Mouse (Mus musculus): Measurements from ENCODE around the gene Cenpv. TPM values are rescaled to one million over a fixed set of nuclear protein-coding genes. Genes with fewer than 3 reads are reported as not detected.

The Cenpv gene
- polyA plus RNA-seq, 1 experiment from 2014 or later: 53.8 TPM

DNA sequence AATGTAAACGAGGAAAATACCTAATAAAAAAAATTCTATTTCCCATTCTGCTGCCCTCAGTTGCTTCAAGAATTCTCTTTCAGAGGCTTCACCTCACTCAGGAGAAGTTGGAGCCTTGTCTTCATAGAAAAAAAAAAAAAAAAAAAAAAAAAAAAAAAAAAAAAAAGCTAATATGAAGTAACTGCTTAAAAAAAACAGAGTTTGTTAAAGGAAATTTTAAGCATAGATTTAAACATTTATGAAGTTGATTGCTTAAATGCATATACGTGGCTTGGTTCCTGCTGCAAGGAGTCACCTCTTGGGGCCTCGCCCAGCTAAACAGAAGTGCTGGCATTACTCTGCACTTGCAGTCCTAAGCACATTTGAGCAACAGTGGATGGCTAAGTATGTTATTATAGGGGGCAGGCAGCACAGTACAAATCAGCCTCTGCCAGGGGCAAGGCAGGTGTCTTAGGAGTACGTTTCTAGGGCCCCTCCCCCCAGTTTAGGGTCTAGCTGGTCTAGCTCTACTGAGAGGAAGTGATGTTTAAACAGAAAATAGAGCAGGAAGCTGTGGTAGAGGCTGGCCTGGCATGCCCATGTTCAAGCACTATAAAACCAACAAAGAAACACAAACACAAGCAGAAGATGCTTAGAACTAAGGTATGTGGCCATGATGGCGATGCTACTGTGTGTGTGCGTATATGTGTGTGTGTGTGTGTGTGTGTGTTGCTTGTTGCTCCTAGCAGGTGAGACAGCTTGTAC is 35.1 kb upstream of the Cenpv start, which contains the start of gene Trpv2:
TSS of gene Trpv2 (plus strand) at position 528 of the 744 bp plus-strand sequence.
- no peaks in the 10 kb centered on the region for H3K36me3 ChIP-seq (ENCODE audit: control insufficient read depth, insufficient read depth, low read length)
- ATAC-seq (ENCODE audit: insufficient number of reproducible peaks, low FRiP score, low TSS enrichment, low read depth) (no peak), DNase-seq (ENCODE audit: low spot score) (no peak)
- H3K27ac ChIP-seq (replicated peaks; ENCODE audit: low read depth, low read length): no peak within 1 kb of the TSS
- H3K9me3 ChIP-seq (ENCODE audit: control insufficient read depth, low read length): no peaks in the 10 kb centered on the region
- peak within 1 kb of the TSS; percentile 94 for H3K4me2 ChIP-seq (ENCODE audit: low read depth, severe bottlenecking)
- H3K4me3 ChIP-seq (ENCODE audit: low read depth, low read length): peak within 1 kb of the TSS; percentile 42; the same call in 1 of the 2 replicates
- no peak within 1 kb of the TSS for H3K9ac ChIP-seq (ENCODE audit: low read length)
- WGBS: 76% methylated on average over 6 of the region's 6 CpGs
- 0 out of 2 replicates have a peak, but pooled peaks cover 4% of the 10 kb centered on the region for H3K27me3 ChIP-seq (ENCODE audit: control insufficient read depth, insufficient read depth, low read length)
- H3K4me1 ChIP-seq (ENCODE audit: control insufficient read depth, insufficient read depth, low read length): no peaks in the 10 kb centered on the region

GRCm38 (mm10) chr11:62568300-62568699 is 29.2 kb upstream of the Cenpv start:
- 75% methylated on average over 3 of the region's 3 CpGs for WGBS
- no peak for DNase-seq (ENCODE audit: low spot score)
- no peak overlapping the region for H3K9ac ChIP-seq (ENCODE audit: low read length)

DNA sequence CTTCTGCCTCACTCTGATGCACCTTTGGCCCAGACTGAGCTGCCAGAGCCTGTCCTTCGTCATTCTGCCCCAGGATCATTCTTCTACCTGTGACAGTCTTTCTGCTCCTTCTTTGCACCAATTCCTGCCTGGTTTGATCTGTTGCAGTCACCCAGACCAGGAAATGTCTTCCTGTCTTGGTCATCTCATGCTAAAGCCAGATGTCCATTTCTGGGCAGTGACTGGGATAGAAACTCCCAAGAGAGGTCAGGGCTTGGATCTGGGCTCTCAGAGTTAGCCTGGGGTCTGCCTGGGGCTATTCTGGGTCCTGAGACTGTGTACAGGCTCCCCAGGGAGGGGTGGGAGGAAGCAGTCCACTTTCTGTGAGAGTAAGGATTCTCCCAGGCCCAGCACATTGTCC is 27.1 kb upstream of the Cenpv start:
- Histone ChIP-seq H3K4me1 (ENCODE audit: control insufficient read depth, insufficient read depth, low read length) (no peaks in the 10 kb centered on the region), H3K27ac (replicated peaks; ENCODE audit: low read depth, low read length) (no peak overlapping the region), H3K4me3 (ENCODE audit: low read depth, low read length) (no peak overlapping the region), H3K4me2 (ENCODE audit: low read depth, severe bottlenecking) (no peak overlapping the region), H3K9ac (ENCODE audit: low read length) (no peak overlapping the region), H3K36me3 (ENCODE audit: control insufficient read depth, insufficient read depth, low read length) (no peaks in the 10 kb centered on the region), H3K27me3 (ENCODE audit: control insufficient read depth, insufficient read depth, low read length) (no peaks in the 10 kb centered on the region), H3K9me3 (ENCODE audit: control insufficient read depth, low read length) (no peaks in the 10 kb centered on the region)
- ATAC-seq (ENCODE audit: insufficient number of reproducible peaks, low FRiP score, low TSS enrichment, low read depth) (no peak), DNase-seq (ENCODE audit: low spot score) (no peak)
- WGBS: 70% methylated on average over 1 of the region's 1 CpGs

More at GRCm38 (mm10) chr11:62568300-62568699, 29.2 kb upstream of the Cenpv start:
- Histone ChIP-seq H3K27me3 (ENCODE audit: control insufficient read depth, insufficient read depth, low read length) (no peaks in the 10 kb centered on the region), H3K27ac (replicated peaks; ENCODE audit: low read depth, low read length) (no peak overlapping the region), H3K4me1 (ENCODE audit: control insufficient read depth, insufficient read depth, low read length) (no peaks in the 10 kb centered on the region), H3K4me3 (ENCODE audit: low read depth, low read length) (no peak overlapping the region), H3K36me3 (ENCODE audit: control insufficient read depth, insufficient read depth, low read length) (no peaks in the 10 kb centered on the region), H3K4me2 (ENCODE audit: low read depth, severe bottlenecking) (no peak overlapping the region), H3K9me3 (ENCODE audit: control insufficient read depth, low read length) (no peaks in the 10 kb centered on the region)
- no peak for ATAC-seq (ENCODE audit: insufficient number of reproducible peaks, low FRiP score, low TSS enrichment, low read depth)

DNA sequence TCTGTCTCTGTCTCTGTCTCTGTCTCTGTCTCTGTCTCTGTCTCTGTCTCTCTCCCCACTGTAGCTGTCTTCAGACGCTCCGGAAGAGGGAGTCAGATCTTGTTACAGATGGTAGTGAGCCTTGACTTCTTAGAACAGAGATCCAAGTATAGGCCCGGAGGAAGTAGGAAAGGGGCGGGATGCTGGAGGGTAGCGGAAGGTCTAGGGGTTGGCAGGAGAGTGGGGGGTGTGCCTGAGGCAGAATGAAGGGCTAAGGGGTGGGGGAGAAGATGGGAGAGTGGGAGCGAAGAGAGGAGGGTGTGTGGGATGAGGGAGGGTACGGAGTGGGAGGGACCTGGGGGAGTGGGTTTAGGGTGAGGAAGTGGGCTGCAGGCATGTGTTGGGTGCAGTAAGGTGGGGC is 26.7 kb upstream of the Cenpv start:
- no peak overlapping the region for H3K4me3 ChIP-seq (ENCODE audit: low read depth, low read length)
- ATAC-seq (ENCODE audit: insufficient number of reproducible peaks, low FRiP score, low TSS enrichment, low read depth): no peak

GRCm38 (mm10) chr11:62563590-62563989 is 24.5 kb upstream of the Cenpv start:
- WGBS: 83% methylated on average over 2 of the region's 2 CpGs
- Histone ChIP-seq H3K36me3 (ENCODE audit: control insufficient read depth, insufficient read depth, low read length) (no peaks in the 10 kb centered on the region), H3K27ac (replicated peaks; ENCODE audit: low read depth, low read length) (no peak overlapping the region), H3K4me2 (ENCODE audit: low read depth, severe bottlenecking) (no peak overlapping the region), H3K9ac (ENCODE audit: low read length) (no peak overlapping the region), H3K9me3 (ENCODE audit: control insufficient read depth, low read length) (no peaks in the 10 kb centered on the region), H3K4me3 (ENCODE audit: low read depth, low read length) (no peak overlapping the region), H3K27me3 (ENCODE audit: control insufficient read depth, insufficient read depth, low read length) (no peaks in the 10 kb centered on the region), H3K4me1 (ENCODE audit: control insufficient read depth, insufficient read depth, low read length) (no peaks in the 10 kb centered on the region)
- ATAC-seq (ENCODE audit: insufficient number of reproducible peaks, low FRiP score, low TSS enrichment, low read depth): no peak
- DNase-seq (ENCODE audit: low spot score): no peak

More for the DNA sequence above, 26.7 kb upstream of the Cenpv start:
- no peaks in the 10 kb centered on the region for H3K4me1 ChIP-seq (ENCODE audit: control insufficient read depth, insufficient read depth, low read length)
- WGBS: 71% methylated on average over 7 of the region's 7 CpGs
- no peak for DNase-seq (ENCODE audit: low spot score)
- no peaks in the 10 kb centered on the region for H3K9me3 ChIP-seq (ENCODE audit: control insufficient read depth, low read length)
- no peaks in the 10 kb centered on the region for H3K27me3 ChIP-seq (ENCODE audit: control insufficient read depth, insufficient read depth, low read length)
- H3K36me3 ChIP-seq (ENCODE audit: control insufficient read depth, insufficient read depth, low read length): no peaks in the 10 kb centered on the region
- no peak overlapping the region for H3K9ac ChIP-seq (ENCODE audit: low read length)
- no peak overlapping the region for H3K27ac ChIP-seq (replicated peaks; ENCODE audit: low read depth, low read length)
- H3K4me2 ChIP-seq (ENCODE audit: low read depth, severe bottlenecking): no peak overlapping the region

DNA sequence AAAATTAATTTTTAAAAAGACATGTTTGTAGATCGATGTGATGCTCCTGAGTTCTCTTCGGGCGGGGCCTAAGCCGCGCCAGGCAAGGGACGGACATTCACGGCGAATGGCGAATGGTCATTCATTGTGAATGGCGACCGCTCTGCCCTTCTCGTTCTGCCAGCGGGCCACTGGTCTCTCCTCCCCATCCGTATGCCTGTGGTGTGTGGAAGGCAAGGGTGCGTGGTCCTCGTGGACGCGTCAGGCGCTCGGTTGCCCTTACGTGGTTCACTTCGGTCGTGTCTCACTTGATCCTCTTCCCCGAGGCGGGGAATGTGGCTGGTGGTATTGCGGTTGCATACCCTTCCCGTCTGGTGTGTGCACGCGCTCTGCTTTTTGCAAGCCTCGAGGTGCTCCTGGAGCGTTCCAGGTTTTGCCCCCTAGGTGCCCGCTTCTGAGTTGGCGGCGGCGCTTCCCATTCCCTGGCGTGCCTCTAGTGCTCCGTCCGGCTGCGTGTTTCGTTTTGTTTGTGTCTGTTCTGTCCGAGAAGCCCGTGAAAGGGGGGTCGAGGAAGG is 21.5 kb upstream of the Cenpv start:
- DNase-seq (ENCODE audit: low spot score): peak; percentile 45
- Histone ChIP-seq H3K9me3 (ENCODE audit: control insufficient read depth, low read length) (no peaks in the 10 kb centered on the region), H3K4me2 (ENCODE audit: low read depth, severe bottlenecking) (peak overlapping the region; percentile 45), H3K27ac (replicated peaks; ENCODE audit: low read depth, low read length) (no peak overlapping the region), H3K4me3 (ENCODE audit: low read depth, low read length) (peak overlapping the region; percentile 14; the same call in 1 of the 2 replicates), H3K4me1 (ENCODE audit: control insufficient read depth, insufficient read depth, low read length) (no peaks in the 10 kb centered on the region), H3K27me3 (ENCODE audit: control insufficient read depth, insufficient read depth, low read length) (no peaks in the 10 kb centered on the region), H3K36me3 (ENCODE audit: control insufficient read depth, insufficient read depth, low read length) (no peaks in the 10 kb centered on the region), H3K9ac (ENCODE audit: low read length) (peak overlapping the region; percentile 27; the same call in 1 of the 2 replicates)
- no peak for ATAC-seq (ENCODE audit: insufficient number of reproducible peaks, low FRiP score, low TSS enrichment, low read depth)
- WGBS: 34% methylated on average over 43 of the region's 43 CpGs

DNA sequence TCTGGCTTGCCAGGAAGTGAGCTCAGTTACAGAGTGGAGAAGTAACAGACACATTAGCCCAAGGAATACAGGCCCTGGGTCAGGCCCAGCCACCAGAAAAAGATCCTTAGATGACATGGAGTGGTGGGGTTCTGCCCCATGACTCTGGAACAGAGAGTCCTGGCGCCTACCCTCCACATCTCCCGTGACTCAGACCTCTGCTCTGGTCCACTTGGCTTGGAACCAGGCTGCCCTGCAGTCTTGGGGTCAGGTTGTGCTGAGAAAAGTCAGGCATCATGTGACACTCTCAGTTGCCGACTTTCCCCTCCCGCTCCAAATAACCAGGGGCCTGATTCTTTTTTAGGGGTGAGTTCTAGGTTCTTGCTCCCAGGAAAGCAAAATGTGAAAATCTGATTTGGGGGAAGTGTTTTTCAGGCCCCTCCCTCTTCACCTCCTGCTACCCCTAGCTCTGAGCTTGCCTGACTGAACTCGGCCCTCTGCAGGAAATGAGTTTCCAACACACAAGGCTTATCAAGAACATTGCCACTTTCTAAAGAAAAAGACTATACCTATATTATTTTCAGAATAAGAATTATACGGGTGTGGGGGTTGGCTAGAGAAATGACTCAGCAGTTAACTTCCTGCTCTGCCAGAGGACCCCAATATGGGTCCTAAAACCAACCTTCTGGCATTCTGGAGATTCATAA is 20.0 kb upstream of the Cenpv start:
- Histone ChIP-seq H3K9me3 (ENCODE audit: control insufficient read depth, low read length) (no peaks in the 10 kb centered on the region), H3K36me3 (ENCODE audit: control insufficient read depth, insufficient read depth, low read length) (peaks cover 9% of the 10 kb centered on the region; the same call in 1 of the 2 replicates), H3K4me2 (ENCODE audit: low read depth, severe bottlenecking) (no peak overlapping the region), H3K9ac (ENCODE audit: low read length) (no peak overlapping the region), H3K27ac (replicated peaks; ENCODE audit: low read depth, low read length) (no peak overlapping the region), H3K4me1 (ENCODE audit: control insufficient read depth, insufficient read depth, low read length) (peaks cover 6% of the 10 kb centered on the region), H3K27me3 (ENCODE audit: control insufficient read depth, insufficient read depth, low read length) (no peaks in the 10 kb centered on the region), H3K4me3 (ENCODE audit: low read depth, low read length) (no peak overlapping the region)
- DNase-seq (ENCODE audit: low spot score) (no peak), ATAC-seq (ENCODE audit: insufficient number of reproducible peaks, low FRiP score, low TSS enrichment, low read depth) (no peak)
- 55% methylated on average over 6 of the region's 6 CpGs for WGBS

DNA sequence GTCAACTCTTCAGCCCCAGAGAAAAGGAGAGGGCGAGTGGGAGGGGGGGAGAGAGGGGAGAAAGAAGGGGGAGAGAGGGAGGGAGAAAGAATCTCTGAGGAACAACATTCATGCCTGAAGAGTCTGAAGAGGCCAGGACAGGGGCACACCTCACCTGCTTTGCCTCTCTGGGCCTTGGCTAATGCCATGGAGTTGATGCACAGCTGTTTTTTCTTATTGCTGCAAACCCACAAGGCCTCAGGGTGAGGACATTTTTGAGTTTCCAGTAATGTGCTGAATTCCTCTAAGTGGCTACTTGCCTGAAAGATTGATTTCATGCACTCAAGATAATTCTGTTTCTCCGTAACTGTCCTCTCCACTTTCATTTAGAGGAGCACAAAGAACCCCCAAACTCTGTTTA is 19.1 kb upstream of the Cenpv start:
- no peak for ATAC-seq (ENCODE audit: insufficient number of reproducible peaks, low FRiP score, low TSS enrichment, low read depth)
- no peaks in the 10 kb centered on the region for H3K27me3 ChIP-seq (ENCODE audit: control insufficient read depth, insufficient read depth, low read length)
- H3K4me2 ChIP-seq (ENCODE audit: low read depth, severe bottlenecking): no peak overlapping the region
- no peak for DNase-seq (ENCODE audit: low spot score)
- H3K9me3 ChIP-seq (ENCODE audit: control insufficient read depth, low read length): no peaks in the 10 kb centered on the region
- no peak overlapping the region for H3K27ac ChIP-seq (replicated peaks; ENCODE audit: low read depth, low read length)
- peaks cover 10% of the 10 kb centered on the region for H3K4me1 ChIP-seq (ENCODE audit: control insufficient read depth, insufficient read depth, low read length)
- no peak overlapping the region for H3K9ac ChIP-seq (ENCODE audit: low read length)
- 69% methylated on average over 2 of the region's 2 CpGs for WGBS
- H3K4me3 ChIP-seq (ENCODE audit: low read depth, low read length): no peak overlapping the region
- peaks cover 11% of the 10 kb centered on the region; the same call in 1 of the 2 replicates for H3K36me3 ChIP-seq (ENCODE audit: control insufficient read depth, insufficient read depth, low read length)
